Mouse (Mus musculus) embryonic fibroblast, embryonic 13.5 days (primary cell): ENCODE measurements at regions not wholly inside any gene's neighbourhood (a gene's known extent, or its start where the extent isn't known, plus 50 kb on each side); places are given as distances from the start of the nearest gene placed in this dataset.

Experiments used
- CTCF ChIP-seq: IDR thresholded peaks from 2 replicates; pipeline ENCODE4 v1.5.1; 2011; ENCODE audit warnings: mild to moderate bottlenecking, control low read depth, low read length, moderate library complexity, borderline replicate concordance; ENCODE audit not compliant: insufficient read depth
- POLR2A ChIP-seq: IDR thresholded peaks from 2 replicates; pipeline ENCODE4 v1.6.1; 2011; ENCODE audit warnings: low read depth, mild to moderate bottlenecking, control low read depth, low read length, moderate library complexity

DNA sequence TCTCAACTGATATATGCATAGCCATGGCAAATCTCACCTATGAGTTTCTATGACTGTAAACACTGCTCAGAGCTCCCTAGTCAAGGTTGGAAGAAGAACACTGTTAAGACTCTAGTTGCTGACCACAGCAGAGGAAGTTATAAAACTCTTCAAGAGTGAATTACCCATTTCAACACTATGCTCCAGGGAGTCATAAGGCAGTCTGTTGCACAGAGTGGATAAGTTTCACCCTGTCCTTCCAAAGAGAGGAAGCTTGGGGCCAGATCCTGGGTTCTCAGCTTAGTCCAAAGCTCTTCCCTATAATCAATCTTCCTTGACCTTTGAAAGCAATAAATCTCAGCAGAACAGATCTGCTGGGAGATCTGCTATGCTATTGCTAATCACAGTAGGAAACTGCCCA is 438.4 kb downstream of the Gpam start:
- TF ChIP-seq POLR2A (no peak), CTCF (no peak)
